In genomic region chr11:63413106-63413505, GRCm38 (mm10) we compare ENCODE assay signal across 9 mouse cellular contexts.
DNase-seq lines count a peak whose midpoint lies in the region; ATAC-seq lines count a peak whose summit lies in the region.
"Had no signal": no experiment of that assay in that cellular context is flagged by ENCODE, and none has a peak within 500 bp of the region (broad histone marks: within the 10 kb centered on the region; RNA-seq: fewer than 3 reads in every experiment).

No protein-coding gene starts in this region.

- H3K9ac ChIP-seq in forebrain, embryonic 13.5 days, result no peak overlapping the region
- H3K9ac ChIP-seq in midbrain, embryonic 13.5 days (replicated peaks), result no peak overlapping the region

- 17% methylated on average over 13 of the region's 13 CpGs for WGBS in heart, embryonic 10.5 days
- WGBS in forebrain, embryonic 13.5 days, result 10% methylated on average over 13 of the region's 13 CpGs
- 4% methylated on average over 13 of the region's 13 CpGs for WGBS in midbrain, embryonic 13.5 days

- no peaks in the 10 kb centered on the region for H3K36me3 ChIP-seq in heart, embryonic 10.5 days
- H3K36me3 ChIP-seq in forebrain, embryonic 13.5 days (ENCODE audit: poor library complexity, severe bottlenecking), result no peaks in the 10 kb centered on the region
- no peaks in the 10 kb centered on the region for H3K36me3 ChIP-seq in midbrain, embryonic 13.5 days

- H3K4me2 ChIP-seq in forebrain, embryonic 13.5 days, result peak overlapping the region; percentile 60
- H3K4me2 ChIP-seq in midbrain, embryonic 13.5 days (replicated peaks), result peak overlapping the region; percentile 51

- peaks cover 12% of the 10 kb centered on the region; the same call in 1 of the 2 replicates for H3K4me1 ChIP-seq in heart, embryonic 10.5 days
- peaks cover 14% of the 10 kb centered on the region for H3K4me1 ChIP-seq in forebrain, embryonic 13.5 days
- peaks cover 24% of the 10 kb centered on the region for H3K4me1 ChIP-seq in midbrain, embryonic 13.5 days (replicated peaks)

- H3K27ac ChIP-seq in heart, embryonic 10.5 days, result no peak overlapping the region
- no peak overlapping the region for H3K27ac ChIP-seq in forebrain, embryonic 13.5 days
- H3K27ac ChIP-seq in midbrain, embryonic 13.5 days, result no peak overlapping the region

- peak; percentile 47 for DNase-seq in heart, embryonic 10.5 days (ENCODE audit: low spot score)
- DNase-seq in heart, postnatal 4 days, result no peak
- DNase-seq in kidney, postnatal 14 days, result peak; percentile 32
- DNase-seq in B cell, adult 2 months, result no peak
- no peak for DNase-seq in urinary bladder, adult 18-20 months (ENCODE audit: low spot score in 2 of 2)
- no peak for DNase-seq in thymus, postnatal 0 days (ENCODE audit: low spot score)
- DNase-seq: adrenal gland, postnatal 25 days had no signal

- no peak for ATAC-seq in forebrain, embryonic 13.5 days
- no peak for ATAC-seq in midbrain, embryonic 13.5 days

- H3K4me3 ChIP-seq in heart, embryonic 10.5 days, result peak overlapping the region; percentile 52
- peak overlapping the region; percentile 29 for H3K4me3 ChIP-seq in forebrain, embryonic 13.5 days
- peak overlapping the region; percentile 18; the same call in 1 of the 2 replicates for H3K4me3 ChIP-seq in midbrain, embryonic 13.5 days (replicated peaks)

- H3K9me3 ChIP-seq in heart, embryonic 10.5 days, result no peaks in the 10 kb centered on the region
- H3K9me3 ChIP-seq in forebrain, embryonic 13.5 days (replicated peaks), result no peaks in the 10 kb centered on the region
- H3K9me3 ChIP-seq in midbrain, embryonic 13.5 days, result no peaks in the 10 kb centered on the region

- peaks cover 8% of the 10 kb centered on the region; the same call in 1 of the 2 replicates for H3K27me3 ChIP-seq in heart, embryonic 10.5 days (ENCODE audit: insufficient read depth, poor library complexity, severe bottlenecking)
- peaks cover 67% of the 10 kb centered on the region for H3K27me3 ChIP-seq in forebrain, embryonic 13.5 days
- H3K27me3 ChIP-seq in midbrain, embryonic 13.5 days, result peaks cover 18% of the 10 kb centered on the region; the same call in 1 of the 2 replicates

Comparison
In these comparisons a context has a peak if more than half of its experiments do, and no peak if none do; other contexts are left out.
1. DNase-seq: peak in heart, embryonic 10.5 days (single experiment) and kidney, postnatal 14 days (single experiment); none in heart, postnatal 4 days (single experiment), B cell, adult 2 months (0 of 2), urinary bladder, adult 18-20 months (0 of 2) and thymus, postnatal 0 days (single experiment).
2. Peak in every context shown above with its lines, with median percentiles within 50 percentile points of each other: H3K4me3 ChIP-seq.